Mouse (Mus musculus): ENCODE measurements around the gene Dclk1.

- no peak for TF ChIP-seq POLR2A (IDR thresholded peaks at IDR 0.05; ENCODE audit: low read depth, low read length)
- no peak for TF ChIP-seq CTCF (conservative IDR thresholded peaks at IDR 0.05; ENCODE audit: insufficient read depth, insufficient read length, low read depth, low read length)
Measured at GRCm38 (mm10) chr3:55331694-55332093, 89.5 kb downstream of the Dclk1 start.

Data from kidney, adult 2 months (tissue).